Mouse (Mus musculus): ENCODE measurements around the gene Cdyl2. TPM values are rescaled to one million over a fixed set of nuclear protein-coding genes. Genes with fewer than 3 reads are reported as not detected.

The Cdyl2 gene
- total RNA-seq, 2 experiments from 2014 or later, result 10.1 to 10.9 TPM

DNA sequence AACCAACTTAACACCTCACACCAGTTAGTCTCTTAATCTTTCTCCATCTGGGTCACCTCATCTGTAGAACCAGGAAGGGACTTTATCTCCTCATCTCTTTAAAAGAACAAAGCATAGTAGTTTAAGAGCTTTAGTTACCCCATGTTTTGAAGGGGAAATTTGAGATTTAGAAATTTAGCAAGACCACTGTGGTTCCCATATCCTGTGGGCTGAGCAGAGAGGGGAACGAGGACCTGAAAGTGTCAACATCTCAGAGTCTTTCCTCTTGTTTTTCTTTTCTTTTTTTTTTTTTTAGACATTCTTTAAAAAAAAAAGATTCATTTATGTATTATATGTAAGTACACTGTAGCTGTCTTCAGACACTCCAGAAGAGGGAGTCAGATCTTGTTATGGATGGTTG lies 189.4 kb downstream of the Cdyl2 start:
- no peak for DNase-seq (ENCODE audit: low spot score in 2 of 2)

- DNase-seq (ENCODE audit: low spot score in 2 of 2), result no peak
Measured at GRCm38 (mm10) chr8:116542842-116543241, 189.9 kb downstream of the Cdyl2 start.

GRCm38 (mm10) chr8:116540136-116540535 lies 192.7 kb downstream of the Cdyl2 start:
- no peak for DNase-seq (ENCODE audit: low spot score in 2 of 2)

DNA sequence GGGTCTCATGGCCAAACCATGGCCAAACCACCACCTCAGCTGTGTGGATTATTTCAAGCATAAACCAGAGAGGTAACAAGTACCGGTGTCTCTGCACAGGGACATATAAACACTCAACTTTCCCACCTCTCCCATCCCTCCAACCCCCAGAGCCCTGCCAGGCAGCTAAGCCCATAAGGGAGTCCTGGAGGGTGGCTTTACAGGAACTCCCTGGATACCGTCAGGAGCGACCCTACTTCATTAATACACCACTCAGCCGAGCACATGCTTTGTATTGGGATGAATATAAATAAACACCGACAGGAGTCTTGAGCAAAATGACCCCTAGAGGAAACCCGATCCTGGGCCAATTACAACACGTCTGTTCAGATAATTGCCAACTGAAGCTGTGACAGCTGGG lies 194.0 kb downstream of the Cdyl2 start:
- DNase-seq (ENCODE audit: low spot score in 2 of 2), result no peak

- no peak for DNase-seq (ENCODE audit: low spot score in 2 of 2)
Measured at GRCm38 (mm10) chr8:116536786-116537185, 196.0 kb downstream of the Cdyl2 start.

GRCm38 (mm10) chr8:116533081-116533480 lies 199.7 kb downstream of the Cdyl2 start:
- no peak for DNase-seq (ENCODE audit: low spot score in 2 of 2)

- DNase-seq (ENCODE audit: low spot score in 2 of 2), result no peak
Measured at GRCm38 (mm10) chr8:116528736-116529135, 204.1 kb downstream of the Cdyl2 start.

DNA sequence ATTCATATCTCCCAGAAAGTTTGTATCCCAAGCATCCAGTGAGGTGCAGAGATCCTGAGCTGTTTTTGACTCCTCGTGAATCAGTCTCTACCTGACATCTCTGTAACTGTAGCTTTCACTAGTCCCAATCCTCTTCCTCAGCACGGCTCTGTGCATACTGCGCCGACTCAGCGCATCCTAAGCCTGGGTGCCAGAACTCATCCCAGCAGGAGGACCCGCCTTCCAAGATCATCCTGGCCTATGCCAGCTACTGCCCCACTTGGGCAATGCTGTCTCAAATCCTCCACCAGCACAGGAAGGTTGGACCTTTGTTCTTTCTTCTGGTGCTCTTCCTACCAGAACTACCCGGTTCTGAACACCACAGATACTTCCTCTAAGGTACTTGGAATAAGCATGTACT lies 207.9 kb downstream of the Cdyl2 start:
- DNase-seq (ENCODE audit: low spot score in 2 of 2), result no peak

Other genes with a start within 250 kb of the Cdyl2 start
- 1 to 10 TPM in 1 of 2 experiments, under 1 TPM in 1; 0.90 to 1.1 TPM for gene Dynlrb2, start 228.0 kb downstream of the Cdyl2 start, total RNA-seq (2021)
- gene Cmc2, start 188.5 kb upstream of the Cdyl2 start, total RNA-seq (2021), result 10 to 100 TPM; 32.8 to 33.6 TPM
- gene Cenpn, start 188.7 kb upstream of the Cdyl2 start, total RNA-seq (2021), result 10 to 100 TPM; 16.8 to 18.7 TPM
- gene Atmin, start 210.4 kb upstream of the Cdyl2 start, total RNA-seq (2021), result 10 to 100 TPM; 20.9 to 23.2 TPM
- 1 to 10 TPM in 1 of 2 experiments, under 1 TPM in 1; 0.96 to 1.5 TPM for gene 1700030J22Rik, start 246.0 kb upstream of the Cdyl2 start, total RNA-seq (2021)

Measured in adrenal gland, postnatal 4 days (tissue).